In the genomic region with DNA sequence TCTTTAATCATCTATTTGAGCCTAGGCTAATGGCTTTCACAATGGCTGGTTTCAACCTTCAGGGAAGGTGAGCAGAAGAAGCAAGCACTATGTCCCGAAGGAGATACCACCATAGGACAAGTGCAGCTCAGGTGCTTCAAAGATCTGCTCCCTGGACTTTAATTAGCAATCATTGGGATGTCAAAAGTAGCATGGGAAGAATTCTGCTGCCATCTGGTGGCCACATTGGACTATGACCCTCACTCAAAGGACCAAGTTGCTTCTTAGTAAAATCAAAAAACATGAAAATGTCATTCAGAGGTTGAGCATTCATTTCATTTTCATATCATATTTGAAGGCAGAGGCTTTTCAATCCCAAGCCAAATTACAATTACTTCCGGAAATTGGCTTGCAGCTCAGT, we compare ENCODE assay signal across 9 mouse cellular contexts.
DNase-seq lines count a peak whose midpoint lies in the region; ATAC-seq and TF ChIP-seq lines count a peak whose summit lies in the region.
"Had no signal": no experiment of that assay in that cellular context is flagged by ENCODE, and none has a peak within 500 bp of the region (broad histone marks: within the 10 kb centered on the region; RNA-seq: fewer than 3 reads in every experiment).

No protein-coding gene starts in this region.

- ATAC-seq in common myeloid progenitor, adult 5-6 weeks (replicated peaks; ENCODE audit: low read depth, poor library complexity, severe bottlenecking): peak; percentile 76
- no peak for ATAC-seq in kidney, postnatal 0 days (replicated peaks; ENCODE audit: low FRiP score, low read depth)
- ATAC-seq in lung, embryonic 14.5 days (ENCODE audit: insufficient read depth): no peak

- H3K36me3 ChIP-seq in kidney, postnatal 0 days (ENCODE audit: insufficient read depth, low read length): no peaks in the 10 kb centered on the region
- H3K36me3 ChIP-seq in lung, embryonic 14.5 days (ENCODE audit: insufficient read depth): no peaks in the 10 kb centered on the region
- no peaks in the 10 kb centered on the region for H3K36me3 ChIP-seq in splenic B cell, adult 2 months (ENCODE audit: control insufficient read depth, insufficient read depth, low read length, poor library complexity, severe bottlenecking)
- H3K36me3 ChIP-seq: limb, embryonic 12.5 days had no signal

- peak; percentile 93 for TF ChIP-seq CTCF in kidney, postnatal 0 days (IDR thresholded peaks at IDR 0.05; ENCODE audit: low read depth)
- TF ChIP-seq CTCF in lung, embryonic 14.5 days (IDR thresholded peaks at IDR 0.05; ENCODE audit: low read depth): peak; percentile 85

- H3K9ac ChIP-seq in kidney, postnatal 0 days (ENCODE audit: low read depth, low read length): no peak overlapping the region
- no peak overlapping the region for H3K9ac ChIP-seq in lung, embryonic 14.5 days
- H3K9ac ChIP-seq: limb, embryonic 12.5 days had no signal

- no peaks in the 10 kb centered on the region for H3K4me1 ChIP-seq in kidney, postnatal 0 days (replicated peaks; ENCODE audit: insufficient read depth, low read length)
- H3K4me1 ChIP-seq in lung, embryonic 14.5 days (ENCODE audit: insufficient read depth): no peaks in the 10 kb centered on the region

- no peak overlapping the region for H3K27ac ChIP-seq in kidney, postnatal 0 days
- no peak overlapping the region for H3K27ac ChIP-seq in lung, embryonic 14.5 days (ENCODE audit: low read depth)
- H3K27ac ChIP-seq: limb, embryonic 12.5 days had no signal

- H3K9me3 ChIP-seq in kidney, postnatal 0 days (replicated peaks; ENCODE audit: low read length): no peaks in the 10 kb centered on the region
- no peaks in the 10 kb centered on the region for H3K9me3 ChIP-seq in lung, embryonic 14.5 days (ENCODE audit: low read depth, low read length)
- H3K9me3 ChIP-seq: limb, embryonic 12.5 days had no signal

- H3K4me2 ChIP-seq in kidney, postnatal 0 days (ENCODE audit: low read length): no peak overlapping the region
- H3K4me2 ChIP-seq in lung, embryonic 14.5 days: no peak overlapping the region
- H3K4me2 ChIP-seq: limb, embryonic 12.5 days had no signal

- WGBS in kidney, postnatal 0 days: 29% methylated on average over 2 of the region's 2 CpGs
- WGBS in lung, embryonic 14.5 days: 27% methylated on average over 2 of the region's 2 CpGs

- H3K27me3 ChIP-seq in kidney, postnatal 0 days (ENCODE audit: insufficient read depth, low read length): no peaks in the 10 kb centered on the region
- no peaks in the 10 kb centered on the region for H3K27me3 ChIP-seq in lung, embryonic 14.5 days (ENCODE audit: insufficient read depth, low read length)
- H3K27me3 ChIP-seq in splenic B cell, adult 2 months (ENCODE audit: control insufficient read depth, insufficient read depth, low read length, poor library complexity, severe bottlenecking): no peaks in the 10 kb centered on the region
- H3K27me3 ChIP-seq: limb, embryonic 12.5 days had no signal

- peak; percentile 19 for DNase-seq in gastrocnemius, adult 18-20 months (ENCODE audit: low spot score)
- DNase-seq in gastrocnemius, postnatal 25 days: no peak
- peak; percentile 43 for DNase-seq in urinary bladder, postnatal 25 days (ENCODE audit: low spot score)
- DNase-seq in urinary bladder, adult 2 months (ENCODE audit: low spot score): no peak
- DNase-seq in kidney, postnatal 0 days (ENCODE audit: low spot score): peak; percentile 76
- DNase-seq in lung, embryonic 14.5 days: peak; percentile 79
- peak; percentile 69 for DNase-seq in splenic B cell, adult 2 months (ENCODE audit: low read depth, low spot score)

- no peak overlapping the region for H3K4me3 ChIP-seq in kidney, postnatal 0 days (replicated peaks; ENCODE audit: low read depth, low read length)
- no peak overlapping the region for H3K4me3 ChIP-seq in lung, embryonic 14.5 days (ENCODE audit: low read depth, low read length)
- H3K4me3 ChIP-seq: limb, embryonic 12.5 days had no signal

Comparison
In these comparisons a context has a peak if more than half of its experiments do, and no peak if none do; other contexts are left out.
1. DNase-seq: peak in gastrocnemius, adult 18-20 months (single experiment), urinary bladder, postnatal 25 days (single experiment), kidney, postnatal 0 days (single experiment), lung, embryonic 14.5 days (single experiment) and splenic B cell, adult 2 months (single experiment); none in gastrocnemius, postnatal 25 days (single experiment) and urinary bladder, adult 2 months (single experiment).